Mouse (Mus musculus): ENCODE data around the gene Retnla.

GRCm38 (mm10) chr16:48827625-48828024 lies 14.7 kb upstream of the Retnla start:
- TF ChIP-seq CTCF (IDR thresholded peaks at IDR 0.05), result no peak
- TF ChIP-seq EP300 (IDR thresholded peaks at IDR 0.05), result no peak

Data from lung, postnatal 0 days (tissue).